Mouse (Mus musculus): ENCODE measurements around the gene Fam71e1.
A peak's percentile ranks its signal among the peaks of the same experiment; 100 is the strongest.

The Fam71e1 gene

GRCm38 (mm10) chr7:44495992-44496770 is at the start of gene Fam71e1, which contains the start of gene Emc10:
Fam71e1 (plus strand) TSS chr7:44496581.
Emc10 (minus strand) TSS chr7:44496529.
- DNase-seq (ENCODE audit: low spot score): peak; percentile 93

DNA sequence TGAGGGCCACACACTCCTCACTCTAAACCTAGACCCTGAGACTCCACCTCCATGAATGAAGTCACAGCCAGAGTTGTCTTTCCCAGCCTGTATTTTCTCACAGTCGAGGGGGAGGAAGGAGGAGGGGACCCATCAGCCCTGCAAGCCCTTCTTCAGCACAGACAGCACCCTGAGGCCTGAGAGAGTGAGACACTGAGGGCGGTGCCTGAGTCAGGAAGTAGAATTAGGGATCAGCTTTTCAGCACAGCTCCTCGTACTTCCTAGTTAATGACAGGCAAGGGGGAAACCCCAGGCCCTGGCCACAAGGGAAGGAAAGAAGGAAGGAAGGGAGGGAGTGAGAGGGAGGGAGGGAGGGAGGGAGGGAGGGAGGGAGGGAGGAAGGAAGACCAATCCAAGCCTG is 43.1 kb upstream of the Fam71e1 start:
- no peak for DNase-seq (ENCODE audit: low spot score)

DNA sequence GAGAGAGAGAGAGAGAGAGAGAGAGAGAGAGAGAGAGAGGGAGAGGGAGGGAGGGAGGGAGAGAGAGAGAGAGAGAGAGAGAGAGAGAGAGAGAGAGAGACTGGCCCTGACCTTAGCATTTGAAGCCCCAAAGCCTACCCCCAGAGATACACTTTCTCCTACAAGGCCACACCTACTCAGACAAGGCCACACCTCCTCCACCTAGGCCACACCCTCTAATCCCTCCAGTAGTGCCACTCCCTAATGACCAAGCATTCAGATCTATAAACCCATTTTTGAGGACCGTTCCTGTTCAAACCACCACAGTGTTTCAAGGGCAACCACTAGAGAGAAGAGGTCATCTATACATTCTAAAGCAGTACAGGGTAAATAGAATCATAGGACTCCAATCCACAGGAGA is 40.1 kb upstream of the Fam71e1 start:
- no peak for DNase-seq (ENCODE audit: low spot score)

DNA sequence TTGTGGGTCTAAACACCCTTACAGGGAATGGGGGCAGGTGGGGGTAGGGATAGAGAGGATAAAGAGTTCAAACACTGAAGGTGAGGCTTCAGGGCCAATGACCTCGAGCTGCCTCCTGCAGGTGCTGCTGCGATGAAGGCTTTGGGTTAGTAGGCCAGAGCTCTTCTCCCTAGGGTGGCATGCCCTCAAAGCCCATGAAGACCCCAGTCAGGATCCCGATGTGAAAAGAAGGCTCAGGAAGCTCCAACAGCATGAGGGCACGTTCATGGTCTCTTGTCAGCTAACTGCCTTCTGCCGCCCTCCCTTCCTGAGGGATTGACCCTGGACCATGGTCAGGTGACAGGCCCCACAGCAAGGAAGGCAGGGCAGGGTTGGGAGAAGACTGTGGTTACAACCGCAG is 36.3 kb upstream of the Fam71e1 start:
- no peak for DNase-seq (ENCODE audit: low spot score)

DNA sequence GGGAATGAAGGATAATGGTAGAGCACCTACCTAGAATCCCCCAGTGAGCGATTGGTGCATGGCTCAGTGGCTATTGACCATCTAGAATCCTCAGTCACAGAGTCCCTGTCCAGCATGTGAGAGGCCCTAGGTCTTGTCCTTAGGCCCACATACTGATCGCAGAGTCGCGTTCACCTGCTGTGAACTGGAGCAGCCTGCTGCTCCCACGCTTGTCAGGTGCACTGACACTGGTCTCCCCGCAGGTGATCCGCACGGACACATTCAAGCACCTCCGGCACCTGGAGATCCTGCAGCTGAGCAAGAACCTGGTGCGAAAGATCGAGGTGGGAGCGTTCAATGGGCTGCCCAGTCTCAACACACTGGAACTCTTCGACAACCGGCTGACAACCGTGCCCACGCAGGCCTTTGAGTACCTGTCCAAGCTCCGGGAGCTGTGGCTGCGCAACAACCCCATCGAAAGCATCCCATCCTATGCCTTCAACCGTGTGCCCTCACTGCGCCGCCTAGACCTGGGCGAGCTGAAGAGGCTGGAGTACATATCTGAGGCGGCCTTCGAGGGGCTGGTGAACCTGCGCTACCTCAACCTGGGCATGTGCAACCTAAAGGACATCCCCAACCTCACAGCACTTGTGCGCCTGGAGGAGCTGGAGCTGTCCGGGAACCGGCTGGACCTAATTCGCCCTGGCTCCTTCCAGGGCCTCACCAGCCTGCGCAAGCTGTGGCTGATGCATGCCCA is 35.4 kb upstream of the Fam71e1 start:
- no peak for DNase-seq (ENCODE audit: low spot score)

GRCm38 (mm10) chr7:44461503-44462217 is 34.7 kb upstream of the Fam71e1 start:
- no peak for DNase-seq (ENCODE audit: low spot score)

DNA sequence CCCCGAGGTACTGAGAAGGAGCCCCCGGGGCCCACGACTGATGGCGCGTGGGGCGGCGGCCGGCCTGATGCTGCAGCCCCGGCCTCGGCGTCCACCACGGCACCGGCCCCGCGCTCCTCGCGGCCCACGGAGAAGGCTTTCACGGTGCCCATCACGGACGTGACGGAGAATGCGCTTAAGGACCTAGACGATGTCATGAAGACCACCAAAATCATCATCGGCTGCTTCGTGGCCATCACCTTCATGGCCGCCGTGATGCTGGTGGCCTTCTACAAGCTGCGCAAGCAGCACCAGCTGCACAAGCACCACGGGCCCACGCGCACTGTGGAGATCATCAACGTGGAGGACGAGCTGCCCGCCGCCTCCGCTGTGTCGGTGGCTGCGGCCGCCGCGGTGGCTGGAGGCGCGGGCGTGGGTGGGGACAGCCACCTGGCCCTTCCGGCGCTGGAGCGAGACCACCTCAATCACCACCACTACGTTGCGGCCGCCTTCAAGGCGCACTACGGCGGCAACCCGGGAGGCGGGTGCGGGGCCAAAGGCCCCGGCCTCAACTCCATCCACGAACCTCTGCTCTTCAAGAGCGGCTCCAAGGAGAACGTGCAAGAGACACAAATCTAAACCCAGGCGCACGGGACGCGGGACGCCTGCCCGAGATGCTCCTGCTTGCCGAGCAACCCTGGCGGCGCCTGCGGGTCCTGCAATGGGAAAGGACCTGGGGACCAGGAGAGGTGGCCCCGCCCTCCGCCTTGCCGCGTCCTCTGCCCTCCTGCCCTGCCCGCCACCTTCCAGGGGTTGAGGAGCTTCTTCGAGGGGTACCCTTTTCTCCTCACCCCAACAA is 33.9 kb upstream of the Fam71e1 start:
- DNase-seq (ENCODE audit: low spot score): no peak

- DNase-seq (ENCODE audit: low spot score): no peak
Observed at GRCm38 (mm10) chr7:44463056-44463425, 33.3 kb upstream of the Fam71e1 start.

- DNase-seq (ENCODE audit: low spot score): no peak
Observed at GRCm38 (mm10) chr7:44463556-44464225, 32.7 kb upstream of the Fam71e1 start.

- peak; percentile 71 for DNase-seq (ENCODE audit: low spot score)
Observed at GRCm38 (mm10) chr7:44464511-44464910, 31.9 kb upstream of the Fam71e1 start.

- no peak for DNase-seq (ENCODE audit: low spot score)
Observed at GRCm38 (mm10) chr7:44465111-44465510, 31.3 kb upstream of the Fam71e1 start, which contains the start of gene Aspdh. Aspdh (plus strand) TSS chr7:44465391.

GRCm38 (mm10) chr7:44466006-44466887 is 30.1 kb upstream of the Fam71e1 start:
- DNase-seq (ENCODE audit: low spot score): no peak

DNA sequence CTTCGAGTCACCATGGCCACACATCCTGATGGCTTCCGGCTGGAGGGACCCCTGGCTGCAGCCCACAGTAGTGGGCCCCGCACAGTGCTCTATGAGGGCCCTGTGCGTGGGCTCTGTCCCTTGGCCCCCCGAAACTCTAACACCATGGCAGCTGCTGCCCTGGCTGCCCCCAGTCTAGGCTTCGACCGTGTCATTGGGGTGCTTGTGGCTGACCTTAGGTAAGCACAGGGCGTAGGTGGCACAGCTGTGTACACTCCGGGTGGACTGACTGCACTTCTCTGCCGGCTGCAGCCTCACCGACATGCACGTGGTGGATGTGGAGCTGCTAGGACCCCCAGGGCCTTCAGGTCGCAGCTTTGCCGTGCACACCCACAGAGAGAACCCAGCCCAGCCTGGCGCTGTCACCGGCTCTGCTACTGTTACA is 29.5 kb upstream of the Fam71e1 start:
- no peak for DNase-seq (ENCODE audit: low spot score)

- peak; percentile 94 for DNase-seq (ENCODE audit: low spot score)
Observed at GRCm38 (mm10) chr7:44467811-44468411, 28.5 kb upstream of the Fam71e1 start, which contains the start of gene Josd2. Josd2 (plus strand) TSS chr7:44467980.

GRCm38 (mm10) chr7:44468644-44469285 is 27.6 kb upstream of the Fam71e1 start:
- DNase-seq (ENCODE audit: low spot score): no peak

GRCm38 (mm10) chr7:44469677-44470675 is 26.4 kb upstream of the Fam71e1 start:
- DNase-seq (ENCODE audit: low spot score): no peak

DNA sequence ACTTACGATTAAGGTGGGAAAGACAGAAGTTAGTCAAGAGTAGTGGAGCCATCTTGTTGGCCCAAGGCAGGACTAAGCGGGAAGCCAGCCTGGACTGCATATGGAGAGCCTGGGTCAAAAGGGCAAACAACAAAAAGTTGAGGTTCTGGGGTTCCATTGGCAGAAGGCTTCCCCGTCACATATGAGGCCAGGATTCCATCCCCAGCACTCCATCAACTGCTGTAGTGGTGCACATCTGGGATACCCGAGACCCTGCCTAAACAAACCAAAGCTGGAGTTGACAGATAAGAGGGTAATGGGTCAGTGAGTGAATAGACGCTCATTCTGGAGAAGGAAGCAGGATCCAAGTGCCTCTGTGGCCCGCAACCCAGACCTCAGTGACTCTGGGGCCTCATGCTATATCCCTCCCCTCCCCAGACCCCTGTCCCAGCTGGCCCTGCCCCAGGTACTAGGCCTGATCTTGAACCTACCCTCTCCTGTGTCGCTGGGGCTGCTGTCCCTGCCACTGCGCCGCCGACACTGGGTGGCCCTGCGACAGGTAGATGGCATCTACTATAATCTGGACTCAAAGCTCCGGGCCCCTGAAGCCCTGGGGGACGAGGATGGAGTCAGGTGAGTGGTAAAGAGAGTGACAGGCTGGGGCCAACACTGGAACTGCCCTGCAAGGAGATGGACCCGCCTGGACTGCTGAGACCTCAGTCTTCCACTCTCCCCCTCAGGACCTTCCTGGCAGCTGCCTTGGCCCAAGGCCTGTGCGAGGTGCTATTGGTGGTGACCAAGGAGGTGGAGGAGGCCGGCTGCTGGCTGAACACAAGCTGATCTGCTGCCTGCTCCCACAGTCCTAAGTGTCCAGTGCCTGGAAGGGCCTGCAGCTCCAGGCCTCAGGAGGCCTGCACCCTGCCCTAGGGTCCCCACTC is 25.4 kb upstream of the Fam71e1 start:
- DNase-seq (ENCODE audit: low spot score): no peak
